Mouse (Mus musculus) activated CD4-positive, CD25-positive, alpha-beta regulatory T cell, adult 9 weeks (primary cell): ENCODE data around the gene Ces1h. TPM values are rescaled to one million over a fixed set of nuclear protein-coding genes. Genes with fewer than 3 reads are reported as not detected.

Experiments used
- polyA plus RNA-seq: library from polyadenylated mRNA; unstranded; fragments of 100-300 nt; shearing (Covaris generic); gene quantifications from one replicate; pipeline ENCODE4 v1.2.1, GENCODE M21; 2017

The Ces1h gene
- polyA plus RNA-seq, result not detected

GRCm38 (mm10) chr8:93379625-93380024 lies at the start of gene Ces1h:
TSS of gene Ces1h (minus strand) at chr8:93379725.

GRCm38 (mm10) chr8:93337207-93337606 lies 42.3 kb downstream of the Ces1h start, which contains the start of gene Ces1g:
TSS of gene Ces1g (minus strand) at chr8:93337308.

Other genes starting within 250 kb of the Ces1h start
- not detected for gene Ces1c, start 248.4 kb downstream of the Ces1h start, polyA plus RNA-seq
- not detected for gene Ces1d, start 181.9 kb downstream of the Ces1h start, polyA plus RNA-seq
- gene Ces1e, start 150.1 kb downstream of the Ces1h start, polyA plus RNA-seq, result not detected
- not detected for gene Ces1f, start 100.0 kb downstream of the Ces1h start, polyA plus RNA-seq
- not detected for gene Ces1g, start 42.4 kb downstream of the Ces1h start, polyA plus RNA-seq
- gene Ces5a, start 156.1 kb upstream of the Ces1h start, polyA plus RNA-seq, result not detected